Mouse (Mus musculus): Measurements from ENCODE around the gene Slc7a9.

Slc7a9 gene

DNA sequence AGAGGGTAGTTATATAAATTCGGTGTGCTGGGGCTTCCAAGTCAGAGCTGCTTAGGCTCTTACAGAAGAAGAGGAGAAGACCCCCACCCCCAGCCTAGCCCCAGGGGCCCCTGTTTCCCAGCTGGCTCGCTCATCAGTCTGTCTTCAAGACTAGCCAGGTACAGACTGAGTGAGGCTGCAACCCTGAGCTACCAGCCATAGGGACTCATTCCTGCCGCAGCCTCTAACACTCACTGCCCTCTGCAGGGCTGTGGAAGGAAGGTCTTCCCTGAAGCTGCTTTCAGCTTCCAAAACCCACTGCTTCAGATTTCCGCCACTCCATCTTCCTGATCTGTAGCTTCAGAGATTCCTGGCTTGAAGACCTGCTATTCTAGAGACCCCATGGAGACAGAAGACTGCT lies 53.4 kb downstream of the Slc7a9 start:
- in situ Hi-C loops (cut with MboI; ENCODE audit: unreplicated experiment in 2 of 2) = no loop called here

All from v-Abl transformed pro-B cells (cell line).